Mouse (Mus musculus): ENCODE measurements around the gene Kcng4. TPM values are rescaled to one million over a fixed set of nuclear protein-coding genes. Genes with fewer than 3 reads are reported as not detected.

Gene Kcng4
- polyA plus RNA-seq, 1 experiment, result not detected

DNA sequence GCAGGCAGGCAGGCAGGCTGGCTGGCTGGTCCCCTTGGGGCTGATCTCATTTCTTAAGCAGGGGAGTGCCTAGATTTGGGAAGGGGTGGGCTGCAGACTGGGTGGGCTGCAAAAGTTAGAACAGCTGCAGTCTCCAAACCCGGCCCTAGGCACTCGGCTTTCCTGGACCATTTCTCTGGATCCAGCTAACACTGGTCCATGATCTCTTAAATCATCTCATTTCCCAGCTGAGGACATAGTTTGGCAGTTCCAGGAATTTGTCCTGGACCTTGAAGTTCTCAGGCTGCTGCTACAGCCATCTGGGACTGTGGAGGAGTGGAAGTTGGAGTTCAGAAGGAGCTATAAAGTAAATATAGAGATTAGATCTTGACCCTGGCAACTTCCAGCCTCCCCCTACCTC lies 15.8 kb upstream of the Kcng4 start:
- no peak for TF ChIP-seq GATA1 (IDR thresholded peaks at IDR 0.05; ENCODE audit: low read length)

GRCm38 (mm10) chr8:119646846-119647245 lies 11.4 kb upstream of the Kcng4 start:
- TF ChIP-seq GATA1 (IDR thresholded peaks at IDR 0.05; ENCODE audit: low read length), result no peak

- no peak for TF ChIP-seq GATA1 (IDR thresholded peaks at IDR 0.05; ENCODE audit: low read length)
Observed at GRCm38 (mm10) chr8:119646197-119646596, 10.7 kb upstream of the Kcng4 start.

GRCm38 (mm10) chr8:119644981-119645597 lies 9.6 kb upstream of the Kcng4 start:
- no peak for TF ChIP-seq GATA1 (IDR thresholded peaks at IDR 0.05; ENCODE audit: low read length)

DNA sequence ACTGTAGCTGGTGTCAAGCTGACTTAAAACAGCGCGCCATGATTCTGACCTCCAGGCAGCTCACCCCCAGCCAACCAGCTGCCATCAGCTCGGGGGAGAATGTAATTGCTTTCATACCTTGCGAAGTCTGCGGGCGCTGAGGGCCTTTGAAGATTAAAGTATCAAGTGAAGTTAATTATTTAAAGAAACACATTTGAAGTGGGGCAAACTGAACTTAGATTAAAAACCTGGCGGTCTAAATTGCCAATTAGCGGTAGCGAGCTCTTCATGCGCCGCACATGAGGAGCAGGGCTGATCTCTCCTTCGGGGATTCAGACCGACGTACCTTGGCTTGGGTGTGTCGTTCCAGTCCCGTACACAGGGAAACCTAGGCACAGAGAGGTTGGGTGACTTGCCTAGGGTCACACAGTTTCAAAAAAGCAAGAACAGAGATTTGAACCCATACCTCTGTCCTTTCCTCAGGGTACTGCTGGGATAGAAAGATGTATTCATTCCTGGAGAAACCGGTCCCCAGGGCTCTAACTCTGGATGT lies 9.0 kb upstream of the Kcng4 start:
- no peak for TF ChIP-seq GATA1 (IDR thresholded peaks at IDR 0.05; ENCODE audit: low read length)

DNA sequence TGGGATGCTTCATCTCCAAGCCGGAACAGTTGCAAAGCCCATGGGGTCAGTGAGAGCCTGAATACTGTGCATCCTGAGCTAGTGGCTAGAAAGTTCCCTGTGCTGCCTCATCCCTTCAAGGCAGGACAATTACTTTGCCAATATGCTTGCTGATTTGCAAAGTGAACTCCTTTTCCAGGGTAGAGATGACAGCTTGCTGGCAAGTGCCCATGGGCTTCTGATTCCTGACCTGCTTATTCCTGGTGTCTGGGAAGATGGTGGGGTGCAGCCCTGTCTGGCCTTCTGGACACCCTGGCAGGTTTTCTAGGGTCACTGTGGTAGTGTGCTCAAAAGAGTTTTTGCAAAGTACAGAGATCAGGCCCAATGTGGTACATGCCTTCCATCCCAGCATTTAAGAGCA lies 7.5 kb upstream of the Kcng4 start:
- TF ChIP-seq GATA1 (IDR thresholded peaks at IDR 0.05; ENCODE audit: low read length), result no peak

GRCm38 (mm10) chr8:119641058-119641457 lies 5.6 kb upstream of the Kcng4 start:
- TF ChIP-seq GATA1 (IDR thresholded peaks at IDR 0.05; ENCODE audit: low read length), result no peak

DNA sequence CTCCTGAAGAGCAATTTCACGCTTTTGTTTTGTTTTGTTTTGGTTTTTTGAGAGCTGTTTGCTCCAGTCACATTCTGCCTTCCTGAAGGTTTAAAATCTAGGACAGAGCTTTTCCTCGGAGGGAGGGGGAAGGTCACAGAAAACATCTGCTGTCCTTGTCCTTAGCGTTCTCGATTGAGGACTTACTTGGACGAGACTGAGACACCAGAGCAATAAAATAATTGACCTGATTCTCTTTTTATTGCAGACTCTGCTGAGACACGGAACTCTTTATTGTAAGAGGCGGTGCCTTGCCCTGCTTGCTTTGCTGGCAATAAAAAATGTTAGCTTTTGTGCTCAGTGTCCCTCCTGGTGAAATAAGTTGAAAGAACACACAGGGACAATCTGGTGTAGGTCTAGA lies 4.3 kb upstream of the Kcng4 start:
- no peak for TF ChIP-seq GATA1 (IDR thresholded peaks at IDR 0.05; ENCODE audit: low read length)

- TF ChIP-seq GATA1 (IDR thresholded peaks at IDR 0.05; ENCODE audit: low read length), result no peak
Observed at GRCm38 (mm10) chr8:119638261-119638660, 2.8 kb upstream of the Kcng4 start.

- TF ChIP-seq GATA1 (IDR thresholded peaks at IDR 0.05; ENCODE audit: low read length), result no peak
Observed at GRCm38 (mm10) chr8:119637381-119637780, 1.9 kb upstream of the Kcng4 start.

DNA sequence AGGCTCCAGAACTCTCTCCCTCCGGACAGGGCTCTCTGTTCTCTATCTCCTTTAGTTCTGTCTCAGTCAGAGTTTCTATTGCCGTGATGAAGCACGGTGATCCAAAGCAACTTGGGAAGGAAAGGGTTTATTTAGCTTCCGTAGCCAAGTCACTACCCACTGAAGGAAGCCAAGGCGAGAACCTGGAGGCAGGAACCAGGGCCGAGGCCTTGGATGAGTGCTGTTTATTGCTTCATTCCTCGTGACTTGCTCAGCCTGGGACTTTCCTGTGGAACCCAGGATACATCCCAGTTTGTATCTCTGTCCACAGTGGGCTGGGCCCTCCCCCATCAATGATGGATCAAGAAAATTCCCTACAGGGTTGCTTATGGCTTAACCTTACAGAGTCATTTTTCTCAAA lies 1.3 kb upstream of the Kcng4 start:
- TF ChIP-seq GATA1 (IDR thresholded peaks at IDR 0.05; ENCODE audit: low read length), result no peak

DNA sequence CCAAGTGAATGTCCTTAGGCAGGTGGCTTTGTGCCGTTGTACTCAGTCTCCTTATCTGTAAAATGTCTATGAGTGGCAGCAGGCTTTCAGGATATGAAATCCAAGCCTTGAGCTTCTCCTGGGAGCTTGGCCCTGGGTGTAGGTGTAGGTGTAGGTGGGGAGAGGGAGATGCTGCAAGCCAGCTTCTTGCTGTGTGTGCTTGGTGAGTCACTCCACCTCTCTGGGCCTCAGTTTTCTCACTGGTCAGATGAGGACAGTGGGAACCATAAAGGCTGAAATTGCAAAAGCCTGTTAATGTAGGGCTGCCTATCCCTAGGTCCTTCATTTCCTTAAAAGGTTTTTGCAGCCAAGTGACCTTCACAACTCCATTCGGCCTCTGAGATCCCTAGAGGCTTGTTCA lies 478 bp upstream of the Kcng4 start:
- no peak for TF ChIP-seq GATA1 (IDR thresholded peaks at IDR 0.05; ENCODE audit: low read length)

DNA sequence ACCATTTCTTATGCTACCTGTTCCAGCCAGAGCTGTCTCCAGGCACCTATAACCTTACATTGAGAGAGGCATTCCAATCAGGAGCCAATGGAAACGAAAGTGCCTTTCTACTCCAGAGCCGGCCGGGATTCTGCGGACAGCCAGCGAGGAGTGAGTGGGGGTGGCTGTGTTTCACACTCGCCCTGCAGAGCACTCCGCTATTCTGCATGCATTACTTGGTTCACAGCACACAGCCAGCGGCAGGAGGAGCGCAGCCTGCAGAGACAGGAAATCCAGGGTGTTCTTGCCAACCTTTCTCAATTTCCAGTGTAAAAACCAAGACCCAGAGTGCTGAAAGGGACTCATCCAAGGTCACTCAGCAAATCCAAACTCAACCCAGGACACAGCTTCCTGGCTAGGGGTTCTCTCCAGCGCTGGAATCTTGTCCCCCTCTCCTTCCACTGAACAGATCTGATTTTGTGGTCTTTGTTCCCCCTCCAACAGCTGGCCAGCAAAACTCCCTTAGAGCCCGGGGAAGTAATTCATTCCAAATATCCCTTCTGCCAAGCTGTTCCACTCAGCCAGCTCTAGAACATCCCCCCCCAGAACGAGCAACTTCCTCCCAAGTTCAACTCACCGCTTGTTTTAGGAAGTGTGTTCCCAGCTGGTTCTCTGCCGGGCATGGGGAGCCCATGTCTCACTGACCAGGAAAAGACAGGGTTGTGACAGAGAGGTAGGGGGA lies 704 bp downstream of the Kcng4 start:
- no peak for TF ChIP-seq GATA1 (IDR thresholded peaks at IDR 0.05; ENCODE audit: low read length)

- TF ChIP-seq GATA1 (IDR thresholded peaks at IDR 0.05; ENCODE audit: low read length), result no peak
Observed at GRCm38 (mm10) chr8:119632909-119633308, 2.6 kb downstream of the Kcng4 start.

GRCm38 (mm10) chr8:119632246-119632645 lies 3.2 kb downstream of the Kcng4 start:
- TF ChIP-seq GATA1 (IDR thresholded peaks at IDR 0.05; ENCODE audit: low read length), result no peak

GRCm38 (mm10) chr8:119630841-119631240 lies 4.6 kb downstream of the Kcng4 start:
- no peak for TF ChIP-seq GATA1 (IDR thresholded peaks at IDR 0.05; ENCODE audit: low read length)

Measured in G1E-ER4 (cell line).